Mouse (Mus musculus) layer of hippocampus, adult 8-10 months (tissue): Measurements from ENCODE around the gene Marc1. TPM values are rescaled to one million over a fixed set of nuclear protein-coding genes. Genes with fewer than 3 reads are reported as not detected.

ENCODE experiments used
- DNase-seq, 2 experiments: peaks; one replicate each; pipeline ENCODE4 v3.0.0; 2022; ENCODE audit warnings: low spot score in 2 of 2
- total RNA-seq, 4 experiments: library from RNA; stranded (reverse); gene quantifications; 2 replicates each; pipeline ENCODE4 v1.2.4; 2022

The Marc1 gene
- under 1 TPM in 1 of 4 experiments, not detected in 3; 0.19 TPM for total RNA-seq

DNA sequence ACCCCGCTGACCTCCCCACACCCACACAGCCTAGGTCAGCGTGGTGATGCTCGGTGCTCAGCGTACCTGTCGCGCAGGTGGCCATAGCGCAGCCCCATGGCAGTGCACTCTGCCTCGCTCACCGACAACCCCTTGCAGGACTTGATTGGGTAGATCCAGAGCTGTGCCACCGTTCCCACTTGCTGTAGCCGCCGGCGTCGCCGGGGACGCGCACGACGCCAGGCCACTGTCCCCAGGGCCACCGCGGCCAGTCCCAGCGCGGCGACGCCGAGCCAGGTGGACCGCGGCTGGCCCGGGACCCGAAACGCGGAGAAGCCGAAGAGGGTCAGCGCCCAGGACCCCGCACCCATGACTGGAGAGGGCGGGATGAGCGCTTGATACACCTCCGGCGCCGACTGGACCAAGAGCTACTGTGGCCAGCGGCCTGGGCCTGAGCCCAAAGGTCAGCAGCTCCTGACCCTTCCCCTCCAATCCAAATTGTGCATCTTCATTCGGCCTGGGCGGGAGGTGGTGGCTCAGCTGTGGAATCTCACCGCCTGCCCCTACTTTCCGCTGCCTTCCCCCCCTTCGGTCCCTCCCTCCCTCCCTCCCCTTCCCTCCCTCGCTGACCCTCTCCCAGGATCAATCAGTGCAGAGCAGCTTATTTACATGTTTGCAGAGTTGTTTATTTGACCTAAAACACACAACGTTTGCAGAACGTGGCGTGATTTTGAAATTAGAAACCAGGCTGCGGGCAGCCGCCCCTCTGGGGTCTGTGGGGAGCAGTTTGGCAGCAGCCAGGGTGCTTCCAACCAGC is at the start of gene Marc1:
Gene Marc1 (minus strand): TSS at position 534 of the 796 bp plus-strand sequence.
- no peak for DNase-seq

DNA sequence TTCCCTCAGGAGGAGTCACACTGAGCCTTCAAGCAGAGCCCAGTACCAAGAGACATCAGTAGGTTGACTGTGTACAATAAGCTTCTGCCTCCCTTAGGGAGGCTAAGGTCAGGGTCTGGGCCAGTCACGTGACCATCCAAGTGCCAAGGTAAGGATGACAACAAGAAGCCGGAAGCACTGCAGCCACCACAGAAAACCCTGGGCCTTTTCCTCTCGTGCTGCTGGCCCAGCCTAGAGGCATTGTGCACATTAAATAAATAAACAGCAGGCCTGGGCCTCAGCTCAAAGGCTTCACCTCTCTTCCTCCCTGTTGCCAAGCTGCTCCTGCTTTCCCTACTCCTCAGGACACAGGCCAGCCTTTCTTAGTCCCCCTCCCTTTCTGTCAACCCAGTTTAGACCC is 49.2 kb upstream of the Marc1 start:
- DNase-seq, result no peak

DNA sequence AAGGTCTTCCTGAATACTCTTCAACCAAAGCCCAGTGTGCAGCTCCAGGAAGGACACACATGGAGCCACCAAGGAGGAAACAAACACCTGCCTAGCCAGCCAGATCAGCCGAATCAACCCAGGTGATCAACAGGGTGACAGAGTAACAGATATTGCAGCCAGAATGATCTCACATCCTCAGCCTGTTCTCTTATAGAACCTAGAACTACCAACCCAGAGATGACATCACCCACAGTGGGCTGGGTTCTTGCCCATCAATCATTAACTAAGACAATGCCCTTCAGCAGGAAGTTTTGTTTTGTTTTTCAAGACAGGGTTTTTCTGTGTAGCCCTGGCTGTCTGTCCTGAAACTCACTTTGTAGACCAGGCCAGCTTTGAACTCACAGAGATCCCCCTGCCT is 47.1 kb upstream of the Marc1 start:
- no peak for DNase-seq

DNA sequence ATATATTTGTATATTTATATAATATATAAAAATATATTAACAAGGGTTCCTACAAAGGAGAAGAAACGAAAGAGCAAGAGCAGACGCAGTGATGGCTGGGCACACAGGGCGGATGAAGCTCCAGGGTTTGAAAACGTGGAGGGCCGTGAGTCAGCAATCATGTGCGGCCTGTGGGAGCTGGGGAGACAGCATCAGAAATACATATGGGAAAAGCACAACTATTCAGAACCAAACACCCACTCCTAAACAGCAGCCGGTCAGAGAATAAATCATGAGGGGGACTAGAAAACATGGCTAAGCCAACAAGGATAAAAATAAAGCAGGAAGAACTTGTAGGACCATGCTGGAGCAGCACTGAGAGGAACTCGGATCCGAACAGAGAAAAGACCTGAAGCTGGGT is 46.1 kb upstream of the Marc1 start:
- DNase-seq, result peak in 1 of 2 experiments; percentile 21

DNA sequence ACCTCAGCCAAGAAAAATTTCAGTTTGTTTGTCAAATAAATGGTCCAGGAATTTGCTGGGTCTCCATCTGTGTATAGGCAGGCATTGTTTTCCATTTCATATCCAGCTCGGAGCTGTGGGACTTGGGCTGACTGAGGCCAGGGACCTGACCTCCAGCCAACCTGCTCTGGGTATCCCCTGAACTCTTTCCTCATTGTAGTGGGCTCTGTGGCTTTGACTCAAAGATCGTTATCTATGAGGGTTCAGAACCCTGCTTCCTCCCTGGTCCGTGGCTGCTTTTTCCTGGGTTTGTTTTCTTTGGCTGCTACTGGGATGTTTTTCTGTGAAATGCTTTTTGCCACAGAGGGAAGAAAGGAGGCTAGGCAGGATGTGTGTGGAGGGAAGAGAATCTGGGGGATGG is 42.8 kb upstream of the Marc1 start:
- DNase-seq, result no peak

DNA sequence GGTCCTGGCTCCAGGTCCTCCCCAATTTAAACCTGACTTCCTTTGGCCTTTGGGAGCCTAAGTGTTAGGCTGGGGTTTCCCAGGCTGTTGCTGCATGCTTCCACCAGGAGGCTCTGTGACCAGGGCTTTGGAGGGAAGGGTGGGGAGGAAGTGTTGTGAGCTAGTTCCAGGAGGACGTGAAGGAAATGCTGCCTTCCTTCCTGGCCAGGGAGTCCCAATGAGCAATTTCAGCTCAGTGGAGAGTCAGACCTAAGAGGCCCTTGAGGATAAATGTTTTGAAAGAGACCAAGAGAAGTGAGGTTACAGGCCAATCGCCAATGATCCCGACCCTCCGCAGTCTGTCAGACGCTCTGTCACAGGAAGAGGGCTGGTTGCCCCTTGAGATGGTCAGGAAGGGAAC is 42.2 kb upstream of the Marc1 start:
- peak; percentile 26 to 36 for DNase-seq

DNA sequence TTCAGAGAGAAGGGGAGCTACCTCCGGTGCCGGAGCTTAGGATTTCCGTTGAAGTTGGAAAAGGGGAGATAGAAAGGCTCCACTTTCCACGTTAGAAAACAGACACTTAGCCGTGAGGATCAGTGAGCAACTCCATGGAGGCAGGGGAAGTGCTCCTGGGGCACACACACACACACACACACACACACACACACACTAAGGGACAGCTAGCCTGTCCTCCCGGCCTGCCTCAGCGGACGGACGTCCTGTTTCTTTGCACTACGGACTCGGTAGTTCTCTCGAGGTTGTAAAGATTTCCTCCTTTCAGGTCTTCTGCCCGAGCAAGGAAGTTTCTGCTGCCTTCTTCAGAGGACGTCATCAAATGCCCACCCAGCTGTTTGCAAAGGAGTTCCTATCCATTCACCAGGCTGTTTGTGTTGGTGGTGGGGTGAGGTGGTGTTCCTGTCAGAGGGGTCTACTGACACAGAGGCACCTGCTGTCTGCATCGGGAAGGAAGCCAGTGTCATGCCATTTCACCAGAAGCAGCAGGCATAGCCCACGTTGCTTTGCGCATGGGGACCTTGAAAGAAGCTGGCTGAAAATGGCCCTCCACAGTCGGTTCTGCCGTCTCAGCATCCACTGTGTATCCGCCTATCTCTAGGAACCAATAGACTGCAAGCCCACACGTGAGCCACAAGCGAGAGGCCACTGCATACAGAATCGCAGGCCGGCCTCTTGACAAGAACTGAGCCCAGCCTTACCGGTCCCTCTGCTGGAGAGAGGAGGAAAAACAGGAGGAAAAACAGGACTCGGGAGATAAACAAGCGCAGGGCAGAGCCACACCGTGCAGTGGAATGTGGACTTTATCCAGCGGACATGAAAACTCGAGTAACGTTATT is 40.9 kb upstream of the Marc1 start:
- DNase-seq, result peak; percentile 74 to 76

DNA sequence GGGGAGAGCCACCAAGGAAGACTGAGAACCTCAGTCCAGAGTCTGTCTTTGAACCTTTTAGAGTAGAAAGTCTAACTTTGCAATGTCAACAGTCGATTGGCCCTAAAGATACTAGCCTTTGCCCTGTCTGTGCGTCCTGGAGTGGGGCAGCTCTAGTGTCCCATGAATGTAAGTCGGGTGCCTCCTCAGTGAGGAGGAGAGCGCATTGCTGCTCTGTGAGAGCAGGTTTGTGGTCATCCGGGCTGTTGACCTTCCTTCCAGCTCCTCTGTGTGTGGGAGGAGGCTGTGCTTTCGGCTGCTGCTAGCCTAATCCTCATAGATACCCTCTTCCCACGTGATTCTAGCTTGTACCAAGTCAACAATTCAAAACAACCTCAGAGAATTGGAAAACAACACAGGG is 40.1 kb upstream of the Marc1 start:
- DNase-seq, result no peak

DNA sequence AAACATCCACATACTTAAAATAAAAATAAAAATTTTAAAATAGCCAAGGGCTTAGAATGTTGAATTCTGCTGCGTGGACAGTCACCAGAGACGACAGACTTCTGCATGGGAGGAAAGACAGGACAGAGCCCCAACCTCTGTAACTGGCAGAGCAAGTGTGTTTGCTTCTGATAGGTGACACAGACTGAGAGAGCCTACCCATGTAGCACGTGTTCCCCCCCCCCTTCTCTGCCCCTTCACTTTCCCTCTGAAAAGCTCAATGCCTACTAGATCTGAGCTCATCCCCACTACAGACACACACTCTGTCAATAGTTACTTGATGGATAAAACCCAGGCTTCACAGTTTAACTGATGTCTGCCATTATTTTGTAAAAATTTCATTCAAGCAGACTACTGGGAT is 35.9 kb upstream of the Marc1 start:
- DNase-seq, result no peak

DNA sequence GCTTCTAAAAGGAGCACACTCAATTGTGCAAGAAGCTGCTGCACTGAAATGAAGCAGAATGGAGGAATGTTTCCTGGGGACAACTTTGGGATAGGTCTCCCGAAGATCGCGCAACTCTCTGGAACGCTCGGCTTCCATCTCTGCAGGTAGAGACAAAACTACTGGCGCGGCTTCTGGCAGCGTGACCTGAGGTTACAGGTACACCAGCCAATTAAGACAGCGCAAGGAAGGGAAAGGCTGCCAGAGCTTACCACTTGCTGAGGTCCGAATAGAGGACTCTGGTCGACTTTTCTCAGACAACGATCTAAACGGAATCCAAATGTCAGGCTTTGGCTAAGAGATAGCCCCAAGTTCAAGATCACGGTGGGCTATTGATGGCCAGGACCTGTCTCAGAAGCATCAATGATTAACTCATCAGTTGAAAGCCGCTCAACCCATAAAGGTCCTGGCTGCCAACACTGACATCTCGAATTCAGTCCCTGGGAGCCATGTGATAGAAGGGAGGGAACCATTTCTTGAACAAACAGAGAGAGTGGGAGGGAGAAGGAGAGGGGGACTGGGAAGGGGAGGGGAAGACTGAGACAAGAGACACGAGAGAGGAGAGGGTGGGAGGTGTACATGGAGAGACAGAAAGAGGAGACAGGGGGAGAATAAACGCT is 35.1 kb upstream of the Marc1 start, which contains the start of gene Marc2:
Gene Marc2 (minus strand): TSS at position 360 of the 659 bp plus-strand sequence.
- DNase-seq, result no peak

DNA sequence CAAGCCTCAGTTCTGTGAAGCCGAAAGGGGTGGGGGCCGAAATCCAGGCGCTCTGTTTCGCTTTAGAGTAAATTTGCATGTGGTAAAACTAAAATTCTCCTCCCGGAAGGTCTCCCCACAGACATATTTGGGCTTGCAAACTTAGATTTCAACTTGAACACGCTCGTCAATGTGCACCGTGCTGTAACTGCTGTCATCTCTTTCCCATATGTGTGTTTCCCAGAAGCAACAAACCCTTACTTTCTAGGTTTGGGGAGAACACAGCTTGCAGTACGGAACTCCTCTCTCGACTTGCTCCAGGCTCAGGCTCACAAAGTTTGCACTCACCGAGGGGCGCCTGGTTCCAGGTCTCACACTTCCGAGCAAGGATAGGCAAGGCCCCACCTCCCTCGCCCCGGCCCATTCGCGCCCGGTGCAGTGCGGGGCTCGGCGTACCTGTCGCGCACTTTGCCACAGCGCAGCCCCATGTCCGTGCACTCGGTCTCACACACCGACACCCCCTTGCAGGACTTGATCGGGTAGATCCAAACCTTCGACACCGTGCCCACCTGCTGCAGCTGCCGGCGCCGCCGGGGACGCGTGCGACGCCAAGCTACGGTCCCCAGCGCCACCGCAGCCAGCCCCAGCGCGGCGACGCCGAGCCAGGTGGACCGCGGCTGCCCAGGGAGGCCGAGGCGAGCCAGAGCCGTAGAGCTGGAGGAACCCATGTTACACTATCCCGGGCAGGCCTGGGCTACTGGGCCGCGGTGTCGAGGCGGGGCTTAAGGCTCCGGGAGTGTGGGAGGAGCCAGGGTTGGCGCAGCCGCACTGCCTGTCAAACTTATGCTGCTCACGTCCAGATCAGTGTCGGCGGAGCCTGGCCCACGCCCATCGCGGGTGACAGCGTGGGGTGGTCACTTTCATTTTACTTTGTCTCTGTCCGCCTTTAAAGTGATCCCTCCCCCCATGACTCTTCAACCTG is 34.3 kb upstream of the Marc1 start:
- peak; percentile 66 to 76 for DNase-seq

DNA sequence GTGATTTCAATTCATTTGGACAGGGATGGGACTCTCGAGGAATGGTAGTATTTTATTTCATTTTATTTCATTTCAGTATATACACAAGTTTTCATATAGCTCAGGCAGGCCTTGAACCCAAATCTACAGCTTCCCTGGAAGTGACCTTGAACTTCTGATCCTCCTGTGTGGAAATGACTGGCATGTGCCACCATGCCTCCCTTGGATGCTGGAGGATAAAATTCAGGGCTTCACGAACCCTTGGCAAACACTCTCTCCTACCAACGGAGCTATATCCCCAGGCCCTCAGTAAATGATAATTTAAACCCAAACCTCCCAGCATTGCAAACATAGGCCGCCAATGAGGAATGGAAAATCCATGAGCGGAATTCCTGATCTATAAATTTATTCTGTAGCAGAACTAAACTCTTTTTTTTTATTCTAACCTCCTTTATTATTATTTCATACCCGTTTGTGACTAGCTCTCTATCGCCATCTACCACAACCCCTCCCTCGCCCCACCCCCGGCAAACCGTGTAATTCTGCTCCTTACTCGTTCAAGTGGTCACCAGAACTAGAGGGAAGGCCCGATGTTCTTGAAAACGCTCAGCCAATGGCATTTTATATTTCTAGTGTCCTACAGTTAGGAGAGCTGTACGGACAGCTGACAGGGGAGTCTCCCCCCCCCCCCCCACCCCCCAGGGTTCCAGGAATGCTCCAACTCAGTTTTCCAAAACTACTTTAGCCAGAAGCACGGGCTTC is 33.4 kb upstream of the Marc1 start:
- no peak for DNase-seq

DNA sequence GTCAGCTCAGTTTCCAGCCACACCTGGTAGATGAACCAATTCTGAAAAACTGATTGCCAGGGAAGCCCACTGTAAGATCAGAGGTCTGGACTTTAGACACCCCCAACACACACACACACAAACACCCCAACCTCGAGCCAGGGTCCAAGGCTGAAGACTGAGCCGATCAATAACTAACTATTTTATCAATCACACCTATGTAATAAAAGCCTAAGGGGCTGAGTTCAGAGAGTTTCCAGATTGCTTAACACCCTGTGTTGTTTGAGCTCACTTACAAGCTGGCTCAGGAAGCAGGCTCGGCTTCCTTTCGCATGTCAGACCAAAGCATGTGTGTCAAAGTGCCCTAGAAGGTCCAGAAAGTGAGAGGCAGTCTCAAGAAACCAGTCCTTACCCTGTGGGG is 26.5 kb upstream of the Marc1 start:
- DNase-seq, result no peak

DNA sequence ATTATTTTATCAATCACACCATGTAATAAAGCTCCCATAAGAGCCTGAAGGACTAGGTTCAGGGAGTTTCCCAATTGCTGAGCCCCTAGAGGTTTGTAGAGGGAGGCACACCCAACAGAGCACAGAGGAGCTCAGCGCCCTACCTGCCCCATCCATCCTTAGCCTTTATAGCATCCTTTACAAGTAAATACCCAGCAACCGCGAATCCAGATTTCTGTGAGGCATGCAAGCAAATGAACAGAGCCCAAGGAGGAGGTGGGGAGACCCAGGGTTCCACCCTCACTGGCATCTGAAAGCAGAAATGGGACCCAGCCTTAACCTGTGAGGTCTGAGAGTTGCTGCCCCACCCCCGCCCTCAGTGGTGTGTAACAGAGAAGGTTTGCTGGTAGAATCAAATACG is 25.2 kb upstream of the Marc1 start:
- no peak for DNase-seq

DNA sequence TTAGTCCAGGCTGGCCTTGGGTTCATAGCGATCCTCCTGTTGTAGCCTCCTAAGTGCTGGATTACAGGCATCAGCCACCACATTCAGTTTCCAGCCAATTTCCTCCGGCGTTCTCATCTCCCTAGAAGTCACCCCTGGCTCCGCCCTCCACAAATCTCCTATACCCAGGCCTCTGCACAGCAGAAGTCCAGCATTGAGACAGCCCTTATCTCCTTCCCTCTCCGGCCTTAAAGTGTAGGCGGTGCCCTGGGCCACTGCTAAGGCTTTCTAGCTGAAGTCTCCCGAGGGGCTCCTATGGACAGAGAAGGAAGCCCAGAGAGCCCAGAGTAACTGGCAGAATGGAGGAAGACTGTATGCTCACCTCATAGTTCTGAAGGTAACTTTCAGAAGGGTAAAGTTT is 22.4 kb upstream of the Marc1 start:
- DNase-seq, result no peak

DNA sequence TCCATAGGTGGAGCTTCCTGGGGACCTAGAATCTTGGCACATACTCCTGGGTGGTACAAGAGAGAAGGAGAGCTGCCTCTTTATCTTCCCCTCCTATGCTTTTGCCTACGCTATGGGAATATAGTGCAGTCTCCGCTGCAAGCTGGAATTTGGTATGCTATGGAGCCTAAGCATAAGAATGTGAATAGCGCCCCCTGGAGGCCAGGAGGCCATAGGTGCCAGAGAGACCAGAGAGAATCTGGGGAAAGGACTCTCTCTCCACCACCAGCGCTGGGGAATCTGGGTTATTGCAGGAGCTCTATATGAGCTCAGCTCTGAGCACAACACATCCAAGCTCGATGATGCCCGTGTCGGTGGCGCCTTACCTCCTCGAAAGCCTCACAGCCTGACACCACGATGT is 21.1 kb upstream of the Marc1 start:
- no peak for DNase-seq

DNA sequence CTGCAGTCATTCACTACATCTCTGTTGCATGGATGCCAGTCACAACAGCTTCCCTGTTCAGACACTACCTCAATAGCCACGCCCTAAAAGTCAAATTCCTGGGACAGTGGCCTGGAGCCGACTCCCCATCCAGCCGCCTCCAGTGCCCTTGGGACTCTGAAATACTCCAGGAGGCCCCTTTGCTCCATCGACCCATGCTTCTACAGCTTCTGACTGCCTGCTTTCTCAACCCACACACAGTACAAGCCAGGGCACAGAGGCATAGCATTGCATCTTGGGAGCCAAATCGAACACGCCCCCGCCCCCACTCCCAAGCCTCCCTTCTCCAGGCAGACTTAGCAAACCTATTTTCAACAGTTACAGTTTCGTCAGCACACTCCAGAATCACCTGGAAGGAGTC is 18.8 kb upstream of the Marc1 start:
- DNase-seq, result no peak

DNA sequence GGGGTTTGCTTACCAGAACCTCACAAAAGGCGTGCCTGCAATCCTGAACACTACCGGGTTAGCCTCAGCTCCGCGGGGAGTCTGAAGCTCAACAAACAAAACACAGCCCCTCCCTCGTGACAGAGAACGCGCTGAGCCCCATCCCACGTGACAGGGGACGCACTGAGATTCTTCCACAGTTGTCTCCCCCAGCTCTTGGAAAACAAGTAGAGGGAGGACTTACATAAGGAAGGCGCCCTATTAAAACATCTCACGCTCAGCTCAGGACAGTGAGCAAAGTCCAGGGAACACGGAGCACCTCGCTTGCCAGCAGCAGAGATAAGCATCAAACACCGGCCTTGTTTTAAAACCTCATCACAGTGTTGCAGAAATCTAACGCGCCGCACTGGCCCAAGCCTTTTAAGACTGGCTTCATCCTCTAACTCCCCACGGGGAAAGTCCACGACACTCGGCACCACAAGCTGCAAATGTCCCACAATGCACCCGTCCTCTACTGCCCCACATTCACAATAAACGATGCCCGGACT is 16.1 kb upstream of the Marc1 start:
- DNase-seq, result no peak

DNA sequence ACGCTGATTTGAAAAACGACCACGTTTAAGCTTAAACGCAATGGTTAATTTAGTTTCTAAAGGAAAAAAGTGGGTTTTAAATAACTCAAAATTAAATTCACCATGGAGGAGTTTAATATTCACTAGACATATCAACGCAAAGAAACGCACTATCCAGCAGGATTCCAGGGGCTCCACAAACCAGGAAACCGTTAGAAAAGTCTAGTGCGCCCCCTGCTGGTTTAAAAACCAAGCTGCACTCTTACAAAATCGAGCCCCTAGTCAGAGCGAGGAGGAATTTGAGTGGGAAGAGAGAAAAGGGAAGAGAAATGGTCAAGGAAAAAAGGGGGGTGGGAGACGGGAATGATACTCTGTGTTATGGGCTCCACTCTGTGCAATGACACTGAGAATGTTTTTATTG is 14.0 kb upstream of the Marc1 start:
- peak in 1 of 2 experiments; percentile 32 for DNase-seq

DNA sequence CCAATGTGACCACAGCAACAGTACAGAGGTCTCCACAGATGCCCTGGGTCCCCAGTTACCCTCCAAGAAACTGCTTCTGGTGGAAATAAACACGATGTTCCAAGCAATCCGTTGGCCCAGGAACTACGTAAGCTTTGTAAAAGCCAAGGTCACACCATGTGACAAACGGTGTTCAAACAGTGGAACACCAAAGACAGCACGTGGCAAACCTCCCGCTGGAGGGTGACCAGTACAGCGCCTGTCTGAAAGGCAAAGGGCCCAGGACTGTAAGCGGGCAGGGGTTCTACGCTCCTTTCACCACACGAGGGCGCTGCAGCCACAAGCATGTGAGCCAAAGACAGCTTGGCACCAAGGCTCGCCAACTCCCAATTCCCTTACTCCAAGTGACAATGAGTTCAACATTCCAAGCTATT is 13.3 kb upstream of the Marc1 start:
- DNase-seq, result peak; percentile 72 to 89
